In genomic region chr13:51573849-51574248, GRCm38 (mm10) we compare ENCODE assay signal across 9 mouse cellular contexts. TPM values are rescaled to one million over a fixed set of nuclear protein-coding genes. Genes with fewer than 3 reads are reported as not detected.
DNase-seq lines count a peak whose midpoint lies in the region; ATAC-seq and TF ChIP-seq lines count a peak whose summit lies in the region.
"Had no signal": no experiment of that assay in that cellular context is flagged by ENCODE, and none has a peak within 500 bp of the region (broad histone marks: within the 10 kb centered on the region; RNA-seq: fewer than 3 reads in every experiment).

No protein-coding gene starts in this region.

- H3K27me3 ChIP-seq in intestine, embryonic 15.5 days (replicated peaks), result peaks cover 25% of the 10 kb centered on the region
- peaks cover 25% of the 10 kb centered on the region for H3K27me3 ChIP-seq in intestine, postnatal 0 days (replicated peaks; ENCODE audit: control insufficient read depth, insufficient read depth, low read length)

- no peak overlapping the region for H3K9ac ChIP-seq in intestine, embryonic 15.5 days
- no peak overlapping the region for H3K9ac ChIP-seq in intestine, postnatal 0 days (ENCODE audit: low read depth, low read length)
- H3K9ac ChIP-seq: lung, embryonic 15.5 days had no signal

- no peak overlapping the region for H3K27ac ChIP-seq in intestine, embryonic 15.5 days
- no peak overlapping the region for H3K27ac ChIP-seq in intestine, postnatal 0 days (ENCODE audit: low read depth, low read length)
- H3K27ac ChIP-seq: lung, embryonic 15.5 days had no signal

- ATAC-seq in intestine, embryonic 15.5 days, result peak; percentile 24; the same call in 1 of the 2 replicates
- ATAC-seq in intestine, postnatal 0 days, result no peak

- DNase-seq in embryo, embryonic 11 days, result peak; percentile 60
- peak; percentile 56 to 71 for DNase-seq in heart, postnatal 10 days
- peak; percentile 59 for DNase-seq in lung, postnatal 10 days
- DNase-seq in right cerebral cortex, postnatal 36 days (ENCODE audit: low spot score in 2 of 2), result peak; percentile 71 to 83
- DNase-seq in ovary, postnatal 14 days (ENCODE audit: low spot score), result no peak
- DNase-seq in ovary, postnatal 10 days (ENCODE audit: low spot score), result no peak

- 22% methylated on average over 11 of the region's 11 CpGs for WGBS in intestine, embryonic 15.5 days
- 27% methylated on average over 11 of the region's 11 CpGs for WGBS in intestine, postnatal 0 days

- no peak overlapping the region for H3K4me3 ChIP-seq in intestine, embryonic 15.5 days (replicated peaks)
- no peak overlapping the region for H3K4me3 ChIP-seq in intestine, postnatal 0 days (ENCODE audit: low read depth, low read length)
- H3K4me3 ChIP-seq: lung, embryonic 15.5 days had no signal

- no peaks in the 10 kb centered on the region for H3K36me3 ChIP-seq in intestine, embryonic 15.5 days
- no peaks in the 10 kb centered on the region for H3K36me3 ChIP-seq in intestine, postnatal 0 days (ENCODE audit: control insufficient read depth, insufficient read depth)
- H3K36me3 ChIP-seq: lung, embryonic 15.5 days had no signal

- H3K9me3 ChIP-seq in intestine, embryonic 15.5 days, result no peaks in the 10 kb centered on the region
- H3K9me3 ChIP-seq in intestine, postnatal 0 days (ENCODE audit: control insufficient read depth), result no peaks in the 10 kb centered on the region
- H3K9me3 ChIP-seq: lung, embryonic 15.5 days had no signal

- H3K4me1 ChIP-seq in intestine, embryonic 15.5 days (replicated peaks), result peaks cover 12% of the 10 kb centered on the region
- no peaks in the 10 kb centered on the region for H3K4me1 ChIP-seq in intestine, postnatal 0 days (replicated peaks; ENCODE audit: control insufficient read depth, insufficient read depth, low read length)

- intact Hi-C loops in heart, postnatal 10 days (cut with DNase I), result no loop called here

- H3K4me2 ChIP-seq in intestine, embryonic 15.5 days (replicated peaks), result no peak overlapping the region
- no peak overlapping the region for H3K4me2 ChIP-seq in intestine, postnatal 0 days (replicated peaks; ENCODE audit: low read depth)
- H3K4me2 ChIP-seq: lung, embryonic 15.5 days had no signal

- TF ChIP-seq CTCF in intestine, postnatal 0 days (IDR thresholded peaks at IDR 0.05; ENCODE audit: low read depth), result no peak

RNA-seq across cellular contexts. Expression of gene Shc3, which starts 4.6 kb away (rescaled TPM):
- 0.28 and 0.34 TPM in 2 replicates for polyA plus RNA-seq in intestine, embryonic 15.5 days (2015; fragmentation: Nextera tagmentation; extraction: Ambion mirVana)
- 0.17 TPM in 2 replicates for polyA plus RNA-seq in intestine, postnatal 0 days (2015; fragmentation: Nextera tagmentation; extraction: Ambion mirVana)
- total RNA-seq in heart, postnatal 10 days (2021), result 1 to 10 TPM; 3.7 to 3.8 TPM

Comparison
In these comparisons a context has a peak if more than half of its experiments do, and no peak if none do; other contexts are left out.
1. DNase-seq: peak in embryo, embryonic 11 days (single experiment), heart, postnatal 10 days (2 of 2), lung, postnatal 10 days (single experiment) and right cerebral cortex, postnatal 36 days (2 of 2); none in ovary, postnatal 14 days (single experiment) and ovary, postnatal 10 days (single experiment).